Comparison of ENCODE assay signal across 9 mouse cellular contexts in the genomic region with DNA sequence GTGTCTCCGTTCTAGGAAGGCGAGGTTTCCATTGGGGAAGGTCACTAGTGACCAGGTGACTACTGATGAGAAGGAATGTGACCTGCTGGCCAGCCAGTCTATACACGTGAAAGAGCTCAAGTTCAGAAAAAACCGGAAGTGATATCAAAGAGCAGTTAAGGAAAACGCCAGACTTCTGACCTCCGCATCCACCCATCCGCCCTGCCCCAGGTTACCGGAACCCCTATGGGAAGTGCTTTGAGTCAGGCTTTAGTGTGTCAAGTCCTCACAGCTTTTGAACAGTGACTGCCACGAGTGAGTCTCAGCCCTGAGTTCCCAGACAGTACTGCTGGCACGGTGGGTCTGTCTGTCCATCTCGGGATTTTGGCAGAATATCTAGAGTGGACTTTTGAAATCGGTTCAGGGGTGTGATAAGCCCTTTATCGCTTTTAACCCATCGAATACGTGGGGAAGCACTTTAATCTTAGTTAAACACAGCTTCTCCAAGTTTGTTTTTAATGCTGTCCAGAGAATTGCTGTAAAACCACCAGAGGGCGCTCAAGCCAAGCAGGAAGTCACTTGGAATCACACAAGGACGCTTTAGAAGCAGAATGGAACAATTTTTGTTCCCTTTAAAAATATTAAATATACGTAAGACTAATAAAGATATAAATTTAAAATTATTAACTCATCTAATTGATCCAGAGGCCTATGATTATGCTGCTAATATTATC. TPM values are rescaled to one million over a fixed set of nuclear protein-coding genes. Genes with fewer than 3 reads are reported as not detected.
DNase-seq lines count a peak whose midpoint lies in the region; ATAC-seq and TF ChIP-seq lines count a peak whose summit lies in the region.
"Had no signal": no experiment of that assay in that cellular context is flagged by ENCODE, and none has a peak within 500 bp of the region (broad histone marks: within the 10 kb centered on the region; RNA-seq: fewer than 3 reads in every experiment).

No protein-coding gene starts in this region.

- TF ChIP-seq POLR2A in cerebellum, adult 2 months (IDR thresholded peaks at IDR 0.05; ENCODE audit: borderline replicate concordance, insufficient read depth, low read length) = no peak
- TF ChIP-seq POLR2A in spleen, adult 2 months (IDR thresholded peaks at IDR 0.05; ENCODE audit: low read depth, low read length) = no peak

- intact Hi-C loops in heart, postnatal 36 days (cut with DNase I) = no loop called here

- TF ChIP-seq CTCF in cerebellum, adult 2 months (IDR thresholded peaks at IDR 0.05; ENCODE audit: borderline replicate concordance, insufficient read depth, low read depth, low read length) = peak; percentile 56; the same call in 1 of the 2 replicates
- TF ChIP-seq CTCF in spleen, adult 2 months (IDR thresholded peaks at IDR 0.05; ENCODE audit: extremely low read depth, insufficient read depth, insufficient read length, insufficient replicate concordance) = no peak; the same call in 1 of the 2 replicates

- no peak for ATAC-seq in embryonic facial prominence, embryonic 14.5 days (ENCODE audit: low read depth)

- peak overlapping the region; percentile 19; the same call in 1 of the 2 replicates for H3K9ac ChIP-seq in embryonic facial prominence, embryonic 14.5 days (ENCODE audit: low read depth, low read length)

- no peaks in the 10 kb centered on the region for H3K9me3 ChIP-seq in embryonic facial prominence, embryonic 14.5 days (ENCODE audit: control insufficient read depth, low read length)

- H3K4me1 ChIP-seq in cerebellum, adult 2 months (ENCODE audit: control insufficient read depth, insufficient read depth, low read length) = no peaks in the 10 kb centered on the region
- H3K4me1 ChIP-seq in embryonic facial prominence, embryonic 14.5 days (ENCODE audit: control insufficient read depth, insufficient read depth, low read length) = no peaks in the 10 kb centered on the region
- H3K4me1 ChIP-seq in spleen, adult 2 months (ENCODE audit: control insufficient read depth, insufficient read depth, insufficient read length) = no peaks in the 10 kb centered on the region

- no peak overlapping the region for H3K27ac ChIP-seq in cerebellum, adult 2 months (ENCODE audit: insufficient read depth, low read length)
- no peak overlapping the region for H3K27ac ChIP-seq in embryonic facial prominence, embryonic 14.5 days (replicated peaks; ENCODE audit: low read depth, low read length)
- no peak overlapping the region for H3K27ac ChIP-seq in spleen, adult 2 months (ENCODE audit: insufficient read depth, low read length)
- H3K27ac ChIP-seq: macrophage had no signal

- peak; percentile 21 to 25 for DNase-seq in cerebellum, adult 2 months
- DNase-seq in cerebellum, adult 9-11 months = no peak
- DNase-seq in ZHBTc4 (ENCODE audit: low read depth, low spot score) = peak; percentile 81
- DNase-seq in embryonic facial prominence, embryonic 14.5 days (ENCODE audit: low spot score) = peak; percentile 77
- peak; percentile 55 to 66 for DNase-seq in heart, postnatal 36 days
- DNase-seq in layer of hippocampus, adult 9-11 months = peak; percentile 25
- peak; percentile 76 for DNase-seq in lung, postnatal 10 days
- DNase-seq in spleen, adult 2 months (ENCODE audit: low read depth in 1 of 2, low spot score in 2 of 2) = peak; percentile 28 to 35

- 35% methylated on average over 18 of the region's 18 CpGs for WGBS in cerebellum, adult 2 months
- WGBS in embryonic facial prominence, embryonic 14.5 days = 27% methylated on average over 18 of the region's 18 CpGs
- WGBS in spleen, adult 2 months = 40% methylated on average over 18 of the region's 18 CpGs

- H3K27me3 ChIP-seq in cerebellum, adult 2 months (ENCODE audit: control insufficient read depth, insufficient read depth, low read length) = no peaks in the 10 kb centered on the region
- no peaks in the 10 kb centered on the region for H3K27me3 ChIP-seq in embryonic facial prominence, embryonic 14.5 days (replicated peaks; ENCODE audit: control insufficient read depth, insufficient read depth, low read length)
- H3K27me3 ChIP-seq in spleen, adult 2 months (ENCODE audit: control insufficient read depth, insufficient read depth, low read length) = no peaks in the 10 kb centered on the region

- peak overlapping the region; percentile 35 for H3K4me2 ChIP-seq in embryonic facial prominence, embryonic 14.5 days (ENCODE audit: low read depth, low read length)

- H3K36me3 ChIP-seq in embryonic facial prominence, embryonic 14.5 days (ENCODE audit: control insufficient read depth, insufficient read depth, low read length) = peaks cover 26% of the 10 kb centered on the region
- H3K36me3 ChIP-seq in spleen, adult 2 months (ENCODE audit: control insufficient read depth, insufficient read depth, low read length) = peaks cover 13% of the 10 kb centered on the region

- no peak overlapping the region for H3K4me3 ChIP-seq in cerebellum, adult 2 months (replicated peaks; ENCODE audit: insufficient read depth, low read depth, low read length)
- H3K4me3 ChIP-seq in embryonic facial prominence, embryonic 14.5 days (ENCODE audit: low read depth, low read length) = no peak overlapping the region
- no peak overlapping the region for H3K4me3 ChIP-seq in spleen, adult 2 months (ENCODE audit: extremely low read depth, insufficient read depth, insufficient read length)

RNA-seq across cellular contexts. Expression of a gene that starts 6.9 kb away (rescaled TPM):
- polyA plus RNA-seq in cerebellum, adult 2 months (2012; rRNA removed) = 30.1 and 35.8 TPM in 2 replicates
- 43.6 and 44.4 TPM in 2 replicates for polyA plus RNA-seq in embryonic facial prominence, embryonic 14.5 days (2014; fragmentation: Nextera tagmentation; extraction: Ambion mirVana)
- 10 to 100 TPM in 1 of 2 experiments, 1 to 10 TPM in 1; 8.7 to 10.5 TPM for total RNA-seq in heart, postnatal 36 days (2021)
- polyA plus RNA-seq in spleen, adult 2 months (2012; rRNA removed) = 2.8 and 3.0 TPM in 2 replicates

RNA-seq across cellular contexts. Expression of a gene that starts 31.9 kb away (rescaled TPM):
- 0.62 and 0.76 TPM in 2 replicates for polyA plus RNA-seq in cerebellum, adult 2 months (2012; rRNA removed)
- 4.1 and 4.2 TPM in 2 replicates for polyA plus RNA-seq in embryonic facial prominence, embryonic 14.5 days (2014; fragmentation: Nextera tagmentation; extraction: Ambion mirVana)
- total RNA-seq in heart, postnatal 36 days (2021) = 1 to 10 TPM; 3.1 to 4.6 TPM
- polyA plus RNA-seq in spleen, adult 2 months (2012; rRNA removed) = 5.3 and 5.9 TPM in 2 replicates

RNA-seq across cellular contexts. Expression of a gene that starts 32.4 kb away (rescaled TPM):
- polyA plus RNA-seq in cerebellum, adult 2 months (2012; rRNA removed) = 122 and 127 TPM in 2 replicates
- 105 and 122 TPM in 2 replicates for polyA plus RNA-seq in embryonic facial prominence, embryonic 14.5 days (2014; fragmentation: Nextera tagmentation; extraction: Ambion mirVana)
- total RNA-seq in heart, postnatal 36 days (2021) = 10 to 100 TPM; 94.7 to 99.9 TPM
- polyA plus RNA-seq in spleen, adult 2 months (2012; rRNA removed) = 110 and 156 TPM in 2 replicates
